23 mouse cellular contexts compared by ENCODE assay signal in genomic region chr11:47073538-47073937, GRCm38 (mm10).
DNase-seq lines count a peak whose midpoint lies in the region; ATAC-seq and TF ChIP-seq lines count a peak whose summit lies in the region.
"Had no signal": no experiment of that assay in that cellular context is flagged by ENCODE, and none has a peak within 500 bp of the region (broad histone marks: within the 10 kb centered on the region; RNA-seq: fewer than 3 reads in every experiment).

No protein-coding gene starts in this region.

- WGBS in embryonic facial prominence, embryonic 14.5 days = 35% methylated on average over 1 of the region's 1 CpGs
- 70% methylated on average over 1 of the region's 1 CpGs for WGBS in embryonic facial prominence, embryonic 10.5 days
- WGBS in hindbrain, postnatal 0 days = 21% methylated on average over 1 of the region's 1 CpGs
- 64% methylated on average over 1 of the region's 1 CpGs for WGBS in hindbrain, embryonic 14.5 days
- 52% methylated on average over 1 of the region's 1 CpGs for WGBS in midbrain, embryonic 14.5 days
- WGBS in midbrain, embryonic 10.5 days = 72% methylated on average over 1 of the region's 1 CpGs
- WGBS in forebrain, postnatal 0 days = 9% methylated on average over 1 of the region's 1 CpGs

- no peak overlapping the region for H3K9ac ChIP-seq in embryonic facial prominence, embryonic 14.5 days (ENCODE audit: low read depth, low read length)
- H3K9ac ChIP-seq in hindbrain, postnatal 0 days (replicated peaks; ENCODE audit: low read length) = no peak overlapping the region
- no peak overlapping the region for H3K9ac ChIP-seq in hindbrain, embryonic 14.5 days
- no peak overlapping the region for H3K9ac ChIP-seq in midbrain, embryonic 14.5 days (replicated peaks; ENCODE audit: low read length)
- H3K9ac ChIP-seq in forebrain, postnatal 0 days = no peak overlapping the region
- H3K9ac ChIP-seq: embryonic facial prominence, embryonic 12.5 days; heart, embryonic 15.5 days; hindbrain, embryonic 13.5 days had no signal

- peak; percentile 32 for DNase-seq in embryonic facial prominence, embryonic 14.5 days (ENCODE audit: low spot score)
- no peak for DNase-seq in embryonic facial prominence, embryonic 10.5 days (ENCODE audit: low spot score)
- peak; percentile 36 for DNase-seq in hindbrain, postnatal 0 days (ENCODE audit: low spot score)
- DNase-seq in hindbrain, embryonic 14.5 days (ENCODE audit: low spot score) = no peak
- DNase-seq in midbrain, embryonic 14.5 days = peak; percentile 40
- no peak for DNase-seq in midbrain, embryonic 10.5 days (ENCODE audit: low spot score)
- peak; percentile 47 for DNase-seq in forebrain, postnatal 0 days
- DNase-seq: adrenal gland, adult 8-10 months; adrenal gland, postnatal 36 days; B cell, adult 2 months; cerebellum, adult 11 months; cerebellum, adult 8-10 months; cerebellum, postnatal 14 days; embryo, embryonic 11 days; gastrocnemius, postnatal 10 days; heart, adult 18-20 months; heart, postnatal 14 days had no signal

- no peaks in the 10 kb centered on the region for H3K4me1 ChIP-seq in embryonic facial prominence, embryonic 14.5 days (ENCODE audit: control insufficient read depth, insufficient read depth, low read length)
- no peaks in the 10 kb centered on the region for H3K4me1 ChIP-seq in embryonic facial prominence, embryonic 10.5 days
- H3K4me1 ChIP-seq in hindbrain, postnatal 0 days (ENCODE audit: insufficient read depth, low read length) = no peaks in the 10 kb centered on the region; the same call in 1 of the 2 replicates
- H3K4me1 ChIP-seq in hindbrain, embryonic 14.5 days (replicated peaks; ENCODE audit: control insufficient read depth, insufficient read depth, low read length) = no peaks in the 10 kb centered on the region
- no peaks in the 10 kb centered on the region for H3K4me1 ChIP-seq in midbrain, embryonic 14.5 days (ENCODE audit: control insufficient read depth, insufficient read depth, low read length)
- H3K4me1 ChIP-seq in midbrain, embryonic 10.5 days = no peaks in the 10 kb centered on the region
- no peaks in the 10 kb centered on the region for H3K4me1 ChIP-seq in forebrain, postnatal 0 days (ENCODE audit: insufficient read depth)
- H3K4me1 ChIP-seq: embryonic facial prominence, embryonic 12.5 days; heart, embryonic 15.5 days; hindbrain, embryonic 13.5 days had no signal

- H3K27ac ChIP-seq in embryonic facial prominence, embryonic 14.5 days (replicated peaks; ENCODE audit: low read depth, low read length) = no peak overlapping the region
- H3K27ac ChIP-seq in embryonic facial prominence, embryonic 10.5 days (replicated peaks) = no peak overlapping the region
- H3K27ac ChIP-seq in hindbrain, postnatal 0 days = no peak overlapping the region
- no peak overlapping the region for H3K27ac ChIP-seq in hindbrain, embryonic 14.5 days
- H3K27ac ChIP-seq in midbrain, embryonic 14.5 days (replicated peaks; ENCODE audit: low read depth, low read length) = no peak overlapping the region
- H3K27ac ChIP-seq in midbrain, embryonic 10.5 days (replicated peaks) = no peak overlapping the region
- H3K27ac ChIP-seq in forebrain, postnatal 0 days (ENCODE audit: low read depth, low read length) = no peak overlapping the region
- H3K27ac ChIP-seq: embryonic facial prominence, embryonic 12.5 days; heart, embryonic 15.5 days; hindbrain, embryonic 13.5 days had no signal

- no peak overlapping the region for H3K4me3 ChIP-seq in embryonic facial prominence, embryonic 14.5 days (ENCODE audit: low read depth, low read length)
- no peak overlapping the region for H3K4me3 ChIP-seq in embryonic facial prominence, embryonic 10.5 days
- H3K4me3 ChIP-seq in hindbrain, postnatal 0 days (ENCODE audit: low read length) = no peak overlapping the region
- H3K4me3 ChIP-seq in hindbrain, embryonic 14.5 days (replicated peaks; ENCODE audit: low read length) = no peak overlapping the region
- no peak overlapping the region for H3K4me3 ChIP-seq in midbrain, embryonic 14.5 days (replicated peaks; ENCODE audit: low read depth, low read length)
- no peak overlapping the region for H3K4me3 ChIP-seq in midbrain, embryonic 10.5 days
- H3K4me3 ChIP-seq in forebrain, postnatal 0 days (ENCODE audit: low read depth, low read length) = no peak overlapping the region
- H3K4me3 ChIP-seq: embryonic facial prominence, embryonic 12.5 days; heart, embryonic 15.5 days; hindbrain, embryonic 13.5 days had no signal

- ATAC-seq in embryonic facial prominence, embryonic 14.5 days (ENCODE audit: low read depth) = no peak
- ATAC-seq in hindbrain, postnatal 0 days = no peak
- ATAC-seq in hindbrain, embryonic 14.5 days (ENCODE audit: low FRiP score) = no peak
- no peak for ATAC-seq in midbrain, embryonic 14.5 days (ENCODE audit: low FRiP score, low TSS enrichment)
- no peak for ATAC-seq in forebrain, postnatal 0 days
- ATAC-seq: CD4-positive, CD25-positive, alpha-beta regulatory T cell, adult 4 months had no signal

- H3K9me3 ChIP-seq in embryonic facial prominence, embryonic 14.5 days (ENCODE audit: control insufficient read depth, low read length) = no peaks in the 10 kb centered on the region
- no peaks in the 10 kb centered on the region for H3K9me3 ChIP-seq in embryonic facial prominence, embryonic 10.5 days
- H3K9me3 ChIP-seq in hindbrain, postnatal 0 days (ENCODE audit: low read length) = no peaks in the 10 kb centered on the region
- H3K9me3 ChIP-seq in hindbrain, embryonic 14.5 days (ENCODE audit: control insufficient read depth, low read length) = no peaks in the 10 kb centered on the region
- H3K9me3 ChIP-seq in midbrain, embryonic 14.5 days (ENCODE audit: control insufficient read depth, low read length) = no peaks in the 10 kb centered on the region
- H3K9me3 ChIP-seq in midbrain, embryonic 10.5 days (replicated peaks) = no peaks in the 10 kb centered on the region
- no peaks in the 10 kb centered on the region for H3K9me3 ChIP-seq in forebrain, postnatal 0 days (ENCODE audit: low read length)
- H3K9me3 ChIP-seq: embryonic facial prominence, embryonic 12.5 days; G1E; heart, embryonic 15.5 days; hindbrain, embryonic 13.5 days had no signal

- no peak for TF ChIP-seq CTCF in hindbrain, postnatal 0 days (IDR thresholded peaks at IDR 0.05; ENCODE audit: low read depth)
- no peak for TF ChIP-seq CTCF in forebrain, postnatal 0 days (IDR thresholded peaks at IDR 0.05; ENCODE audit: low read depth)

- H3K36me3 ChIP-seq in embryonic facial prominence, embryonic 14.5 days (ENCODE audit: control insufficient read depth, insufficient read depth, low read length) = no peaks in the 10 kb centered on the region
- no peaks in the 10 kb centered on the region for H3K36me3 ChIP-seq in embryonic facial prominence, embryonic 10.5 days (replicated peaks)
- no peaks in the 10 kb centered on the region for H3K36me3 ChIP-seq in hindbrain, postnatal 0 days (ENCODE audit: insufficient read depth, low read length)
- no peaks in the 10 kb centered on the region for H3K36me3 ChIP-seq in hindbrain, embryonic 14.5 days (replicated peaks; ENCODE audit: control insufficient read depth, insufficient read depth)
- H3K36me3 ChIP-seq in midbrain, embryonic 14.5 days (ENCODE audit: control insufficient read depth, insufficient read depth, low read length) = no peaks in the 10 kb centered on the region
- no peaks in the 10 kb centered on the region for H3K36me3 ChIP-seq in midbrain, embryonic 10.5 days
- H3K36me3 ChIP-seq in forebrain, postnatal 0 days (ENCODE audit: insufficient read depth) = no peaks in the 10 kb centered on the region
- H3K36me3 ChIP-seq: embryonic facial prominence, embryonic 12.5 days; G1E; heart, embryonic 15.5 days; hindbrain, embryonic 13.5 days had no signal

- H3K27me3 ChIP-seq in embryonic facial prominence, embryonic 14.5 days (replicated peaks; ENCODE audit: control insufficient read depth, insufficient read depth, low read length) = no peaks in the 10 kb centered on the region
- H3K27me3 ChIP-seq in embryonic facial prominence, embryonic 10.5 days (replicated peaks; ENCODE audit: low read depth, poor library complexity, severe bottlenecking) = no peaks in the 10 kb centered on the region
- no peaks in the 10 kb centered on the region; the same call in 1 of the 2 replicates for H3K27me3 ChIP-seq in hindbrain, postnatal 0 days (ENCODE audit: insufficient read depth, low read length)
- H3K27me3 ChIP-seq in hindbrain, embryonic 14.5 days (ENCODE audit: control insufficient read depth, insufficient read depth, low read length) = no peaks in the 10 kb centered on the region
- no peaks in the 10 kb centered on the region for H3K27me3 ChIP-seq in midbrain, embryonic 14.5 days (ENCODE audit: control insufficient read depth, insufficient read depth, low read length)
- H3K27me3 ChIP-seq in midbrain, embryonic 10.5 days (ENCODE audit: low read depth, poor library complexity, severe bottlenecking) = no peaks in the 10 kb centered on the region
- H3K27me3 ChIP-seq in forebrain, postnatal 0 days (ENCODE audit: insufficient read depth, low read length) = no peaks in the 10 kb centered on the region
- H3K27me3 ChIP-seq: embryonic facial prominence, embryonic 12.5 days; heart, embryonic 15.5 days; hindbrain, embryonic 13.5 days had no signal

- no peak overlapping the region for H3K4me2 ChIP-seq in embryonic facial prominence, embryonic 14.5 days (ENCODE audit: low read depth, low read length)
- no peak overlapping the region for H3K4me2 ChIP-seq in hindbrain, postnatal 0 days (ENCODE audit: low read depth, low read length)
- no peak overlapping the region for H3K4me2 ChIP-seq in hindbrain, embryonic 14.5 days (replicated peaks)
- H3K4me2 ChIP-seq in midbrain, embryonic 14.5 days (ENCODE audit: low read length) = no peak overlapping the region
- no peak overlapping the region for H3K4me2 ChIP-seq in forebrain, postnatal 0 days (ENCODE audit: low read depth)
- H3K4me2 ChIP-seq: embryonic facial prominence, embryonic 12.5 days; heart, embryonic 11.5 days; heart, embryonic 15.5 days; hindbrain, embryonic 13.5 days had no signal

Comparison
In these comparisons a context has a peak if more than half of its experiments do, and no peak if none do; other contexts are left out.
1. DNase-seq: peak in embryonic facial prominence, embryonic 14.5 days (single experiment), hindbrain, postnatal 0 days (single experiment), midbrain, embryonic 14.5 days (single experiment) and forebrain, postnatal 0 days (single experiment); none in embryonic facial prominence, embryonic 10.5 days (single experiment), hindbrain, embryonic 14.5 days (single experiment) and midbrain, embryonic 10.5 days (single experiment).